Mouse (Mus musculus) thymus, postnatal 4 days (tissue): ENCODE measurements around the gene Kcnc1.

Source experiments
- DNase-seq: peaks from one replicate; pipeline ENCODE4 v3.0.0; 2021

The Kcnc1 gene

GRCm38 (mm10) chr7:46423951-46424350 lies 27.7 kb downstream of the Kcnc1 start:
- DNase-seq: no peak

- no peak for DNase-seq
These were observed 28.7 kb downstream of the Kcnc1 start for GRCm38 (mm10) chr7:46425012-46425411.

DNA sequence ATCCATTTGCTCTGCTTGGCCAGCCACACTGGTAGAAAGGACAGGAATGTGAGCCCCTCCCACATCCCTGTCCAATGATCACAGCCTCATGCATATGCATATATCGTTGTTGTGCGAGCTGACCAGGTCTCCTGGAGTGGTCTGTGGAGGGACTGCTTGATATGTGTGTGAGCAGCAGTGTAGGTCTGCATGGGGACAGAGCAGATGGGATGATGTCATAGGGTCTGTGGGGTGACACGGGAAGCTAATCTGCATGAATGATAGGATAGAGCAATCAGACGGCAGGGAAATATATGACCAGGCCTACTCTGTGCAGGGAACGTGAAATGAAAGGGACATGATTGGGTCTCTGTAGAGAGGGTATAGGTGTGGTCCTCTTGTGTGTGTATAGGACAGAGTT lies 37.6 kb downstream of the Kcnc1 start:
- no peak for DNase-seq

DNA sequence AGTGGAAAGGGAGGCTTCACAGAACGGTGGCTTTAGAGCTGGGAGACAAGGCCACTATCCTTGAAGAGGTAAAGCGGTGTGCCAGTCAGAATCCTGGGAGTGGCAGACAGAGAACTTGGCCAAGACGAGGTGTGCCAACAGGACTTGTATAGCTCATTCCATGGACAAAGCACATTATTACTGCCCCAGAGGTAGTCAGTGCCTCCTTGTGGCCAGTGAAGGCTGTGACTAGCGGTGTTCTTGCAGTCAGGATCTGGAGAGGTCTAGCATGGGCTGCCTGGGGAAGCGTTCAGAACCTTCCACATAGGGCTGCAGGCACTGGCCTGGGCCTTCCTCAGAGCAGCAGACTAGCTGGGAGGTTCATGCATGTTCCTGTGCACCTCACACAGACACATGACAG lies 39.5 kb downstream of the Kcnc1 start:
- no peak for DNase-seq

DNA sequence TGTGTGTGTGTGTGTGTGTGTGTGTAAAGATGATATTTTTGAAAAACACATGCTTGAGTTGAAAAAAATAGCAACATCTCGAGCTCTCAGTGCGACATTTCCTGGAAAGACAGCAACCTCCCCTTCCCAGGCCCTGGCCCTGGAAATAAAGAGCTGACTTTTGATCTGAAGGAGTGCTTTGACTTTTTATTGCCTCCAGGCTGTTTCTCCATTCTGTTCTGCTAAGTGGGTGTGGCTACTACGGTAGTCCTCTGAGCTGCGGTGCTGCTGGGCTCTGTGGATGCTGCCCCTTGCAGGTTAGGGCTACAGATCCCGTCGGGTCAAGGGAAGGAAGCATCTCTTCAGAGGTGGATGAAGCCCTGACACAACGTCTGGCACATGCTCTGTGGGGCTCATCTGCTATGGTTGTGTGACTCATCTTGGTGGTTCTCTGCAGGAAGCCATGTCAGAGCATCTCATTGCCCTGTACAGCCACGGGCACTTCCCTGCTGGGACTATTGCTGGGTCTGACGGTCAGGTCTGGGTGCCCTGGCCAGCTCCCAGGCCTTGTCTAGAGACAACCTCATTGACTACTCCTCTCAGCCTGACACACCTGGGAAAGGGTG lies 42.3 kb downstream of the Kcnc1 start:
- DNase-seq: no peak

GRCm38 (mm10) chr7:46443163-46443562 lies 46.9 kb downstream of the Kcnc1 start:
- no peak for DNase-seq

GRCm38 (mm10) chr7:46445896-46446295 lies 49.6 kb downstream of the Kcnc1 start:
- DNase-seq: no peak

DNA sequence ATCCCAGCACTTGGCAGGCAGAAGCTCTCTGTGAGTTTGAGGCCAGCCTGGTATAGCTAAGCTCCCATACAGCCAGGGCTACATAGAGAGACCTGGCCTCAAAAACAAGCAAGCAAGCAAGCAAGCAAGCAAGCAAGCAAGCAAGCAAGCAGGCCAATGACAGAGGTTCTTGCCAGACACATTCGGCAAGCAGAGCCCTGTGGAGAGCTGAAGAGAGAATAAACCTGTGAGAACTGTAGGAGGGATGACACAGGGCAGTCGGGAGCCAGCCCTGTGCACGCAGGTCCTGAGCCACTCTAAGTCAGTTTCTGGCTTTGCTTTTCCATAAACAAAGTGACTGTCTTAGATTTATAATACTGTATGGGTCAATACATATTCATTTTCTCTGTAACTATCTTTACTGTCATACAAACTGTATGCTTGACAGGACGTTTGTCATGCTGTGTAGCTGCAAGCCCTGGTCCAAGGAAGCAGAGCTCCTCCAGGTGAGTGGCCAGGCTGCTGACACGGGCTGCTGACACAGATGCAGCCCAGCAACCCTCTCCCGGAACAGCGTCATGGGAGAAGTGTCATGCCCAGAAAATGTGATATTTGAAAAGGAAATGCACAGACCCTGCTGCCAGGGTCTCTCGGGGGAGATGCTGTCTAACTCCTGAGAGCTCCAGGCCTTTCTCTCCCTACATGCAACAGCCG lies 51.3 kb downstream of the Kcnc1 start:
- no peak for DNase-seq

DNA sequence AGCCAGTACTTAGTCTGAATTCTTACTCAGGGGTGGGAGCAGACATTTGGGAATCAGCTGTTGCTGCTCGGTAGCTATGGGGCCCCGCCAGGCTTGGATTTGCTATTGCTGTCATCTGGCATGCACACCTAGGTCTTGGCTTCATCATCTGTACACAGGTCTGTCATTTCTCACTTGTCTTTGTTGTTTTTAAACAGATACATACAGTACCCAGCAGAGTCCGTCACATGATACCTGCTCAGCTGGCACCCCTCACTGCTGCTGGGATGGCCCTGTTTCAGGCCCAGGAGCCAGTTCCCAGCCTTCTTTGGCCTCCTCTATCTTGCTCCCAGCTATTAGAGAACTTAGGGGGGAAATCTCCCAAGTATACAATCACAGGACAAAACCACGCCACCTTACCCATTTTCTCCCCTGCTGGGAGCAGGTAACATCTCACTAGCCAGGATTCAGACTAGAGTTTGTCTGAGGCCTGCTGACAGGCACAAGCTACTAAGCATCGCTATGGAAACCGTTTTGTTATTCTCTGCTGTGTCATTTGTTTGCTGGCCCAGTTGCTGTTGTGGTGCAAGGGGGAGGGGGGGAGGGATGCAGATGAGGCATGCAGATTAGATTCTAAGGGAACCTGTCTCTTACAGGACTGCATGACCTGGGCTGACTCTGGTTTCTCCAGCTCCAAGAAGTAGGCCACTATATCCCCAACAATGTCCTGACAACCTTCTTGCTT lies 52.8 kb downstream of the Kcnc1 start:
- no peak for DNase-seq

- no peak for DNase-seq
These were observed 57.8 kb downstream of the Kcnc1 start for GRCm38 (mm10) chr7:46453930-46454679.

GRCm38 (mm10) chr7:46457889-46458288 lies 61.6 kb downstream of the Kcnc1 start:
- DNase-seq: no peak

DNA sequence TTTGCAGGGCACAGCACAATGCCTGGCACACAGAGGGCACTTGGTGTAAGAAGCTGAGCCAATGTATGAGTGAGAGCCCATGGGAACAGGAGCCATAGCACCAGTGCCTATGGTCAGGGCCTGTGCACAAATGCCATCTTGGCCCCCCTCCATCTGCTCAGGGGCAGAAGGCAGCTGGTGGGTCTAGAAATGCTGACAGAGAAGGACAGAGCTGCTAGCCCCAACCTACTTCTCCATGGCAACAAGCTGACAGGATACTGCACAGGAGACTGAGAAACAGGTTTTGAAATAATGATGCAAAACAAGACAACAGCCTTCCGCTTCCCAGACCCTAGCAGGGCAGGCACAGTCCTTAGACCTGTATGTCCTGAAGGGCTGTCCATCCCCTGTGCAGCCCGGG lies 62.9 kb downstream of the Kcnc1 start:
- no peak for DNase-seq

GRCm38 (mm10) chr7:46459605-46460245 lies 63.4 kb downstream of the Kcnc1 start:
- no peak for DNase-seq

DNA sequence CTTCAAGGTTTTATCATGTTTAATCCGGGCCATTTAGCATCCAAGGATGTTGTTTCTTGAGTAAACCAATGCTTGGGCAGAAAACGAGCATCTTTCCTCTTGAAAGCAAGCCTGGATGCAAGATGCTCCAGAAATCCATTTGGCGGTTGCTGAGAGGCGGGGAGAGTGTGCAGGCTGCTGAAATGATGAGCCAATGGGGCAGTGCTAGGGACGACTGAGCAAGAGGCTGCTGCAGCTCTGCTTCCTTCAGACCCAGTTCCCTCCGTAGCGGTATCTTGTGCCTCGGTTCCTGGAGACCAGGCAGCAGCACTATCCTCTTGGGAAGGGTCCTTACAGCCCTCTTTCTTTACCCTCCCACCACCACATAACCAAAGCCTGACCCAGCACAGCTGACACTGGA lies 66.0 kb downstream of the Kcnc1 start:
- no peak for DNase-seq

DNA sequence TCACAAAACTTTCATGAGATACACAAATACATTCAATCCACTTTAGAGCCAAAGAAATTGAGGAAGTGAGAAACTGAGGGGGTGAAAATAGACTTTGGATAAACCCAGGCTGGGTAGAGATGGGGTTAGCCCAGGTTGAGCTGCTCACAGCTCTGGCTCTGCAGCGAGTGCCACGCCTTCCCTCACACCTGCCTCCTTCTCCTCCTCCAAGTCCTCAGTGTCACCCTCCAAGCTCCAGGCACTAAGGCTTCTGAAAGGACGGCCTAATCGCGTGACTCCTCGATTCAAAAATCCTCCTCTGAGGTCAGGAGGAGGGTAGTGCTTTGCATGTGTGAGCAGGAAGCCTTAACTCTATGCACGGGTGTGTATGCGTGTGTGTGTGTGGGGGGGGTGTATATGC lies 66.8 kb downstream of the Kcnc1 start:
- DNase-seq: no peak

DNA sequence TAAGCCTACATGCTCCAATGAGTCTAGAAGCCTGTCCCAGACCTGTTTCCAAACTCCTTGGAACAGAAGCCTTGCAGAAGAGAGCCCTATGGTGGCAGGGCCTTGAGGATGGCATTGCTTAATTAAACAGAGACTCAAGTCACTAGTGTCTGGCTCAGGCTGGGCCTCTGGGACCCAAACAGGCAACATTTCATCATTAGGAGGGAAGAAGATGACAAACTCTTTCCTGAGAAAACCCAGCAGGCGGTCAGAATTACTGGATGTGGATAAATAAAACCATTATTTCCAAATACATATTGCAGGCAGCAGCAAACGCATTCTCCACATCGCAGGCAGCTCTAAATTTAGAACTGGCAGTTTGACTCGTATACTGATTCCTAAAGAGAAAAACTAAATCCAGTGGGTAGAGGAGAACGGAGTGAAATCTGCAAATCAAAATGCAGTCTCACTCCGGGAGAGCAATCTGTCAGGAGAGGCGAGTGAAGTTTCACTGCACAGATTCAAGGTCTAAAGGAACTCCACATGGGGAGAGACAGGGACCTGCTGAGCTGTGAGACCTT lies 70.2 kb downstream of the Kcnc1 start:
- DNase-seq: no peak

DNA sequence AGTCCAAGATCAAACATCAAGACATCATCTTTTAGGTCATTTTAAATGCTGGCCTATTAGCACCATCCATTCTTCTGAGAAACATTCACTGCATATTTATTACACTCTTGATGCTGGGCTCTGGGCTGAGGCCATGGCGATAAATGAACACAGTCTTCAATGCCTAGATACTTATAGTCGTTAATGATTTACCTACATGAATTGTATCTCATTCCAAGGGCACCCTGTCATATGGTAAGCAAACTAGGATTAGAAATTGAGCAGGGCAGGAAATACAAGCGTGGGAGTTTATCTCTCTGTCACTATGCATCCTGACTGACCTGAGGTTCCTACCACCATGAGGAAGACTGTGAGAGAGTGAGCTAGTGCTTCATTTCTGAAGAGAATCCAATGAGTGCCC lies 73.2 kb downstream of the Kcnc1 start:
- DNase-seq: no peak

DNA sequence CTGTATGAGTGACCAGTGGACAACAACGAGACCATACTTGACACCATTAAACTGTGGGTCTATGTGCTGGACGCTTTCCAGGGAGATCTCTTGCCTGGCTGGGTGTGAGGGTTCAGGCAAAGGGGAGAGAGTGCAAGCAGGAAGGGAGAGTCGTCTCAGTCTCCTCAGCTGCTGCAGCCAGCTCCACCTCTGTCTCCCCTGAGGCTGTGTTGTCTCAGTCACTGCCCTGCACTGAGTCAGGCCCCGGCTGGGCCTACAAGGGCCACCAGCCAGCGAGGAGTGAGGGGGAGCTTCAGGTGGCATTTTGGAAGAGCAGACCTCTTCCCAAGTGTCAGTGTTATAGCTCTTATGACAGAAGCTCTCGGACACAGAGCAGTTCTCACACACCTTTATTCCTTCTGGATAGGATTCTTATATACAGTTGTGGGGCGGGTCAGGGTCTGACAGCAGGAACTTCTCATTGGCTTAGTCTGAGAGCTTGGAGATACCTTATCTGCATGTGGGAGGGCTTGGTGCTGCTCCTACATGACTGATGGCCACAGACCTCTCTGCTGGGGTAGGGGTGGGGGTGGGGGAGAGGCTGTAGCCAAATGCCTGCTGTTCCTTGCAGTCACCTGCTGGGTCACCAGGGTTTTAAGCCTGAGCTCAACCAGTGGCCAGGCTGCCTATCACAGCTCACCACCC lies 74.9 kb downstream of the Kcnc1 start:
- no peak for DNase-seq

- DNase-seq: no peak
These were observed 76.8 kb downstream of the Kcnc1 start for GRCm38 (mm10) chr7:46473141-46473540.

- DNase-seq: no peak
These were observed 79.2 kb downstream of the Kcnc1 start for GRCm38 (mm10) chr7:46475464-46475863.

DNA sequence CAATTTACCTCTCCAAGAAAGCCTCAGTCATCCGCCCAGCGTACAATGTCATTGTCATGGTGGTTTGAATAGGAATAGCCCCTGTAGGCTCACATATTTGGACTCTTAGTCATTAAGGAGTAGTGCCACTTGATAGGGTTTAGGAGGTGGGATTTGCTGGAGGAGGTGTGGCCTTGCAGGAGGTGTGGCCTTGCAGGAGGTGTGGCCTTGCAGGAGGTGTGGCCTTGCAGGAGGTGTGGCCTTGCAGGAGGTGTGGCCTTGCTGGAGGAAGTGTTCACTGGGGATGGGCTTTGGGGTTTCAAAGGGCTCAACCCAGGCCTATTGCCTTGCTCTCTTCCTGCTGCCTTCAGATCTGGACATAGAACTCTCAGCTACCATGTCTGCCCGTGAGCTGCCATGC lies 81.2 kb downstream of the Kcnc1 start:
- no peak for DNase-seq

DNA sequence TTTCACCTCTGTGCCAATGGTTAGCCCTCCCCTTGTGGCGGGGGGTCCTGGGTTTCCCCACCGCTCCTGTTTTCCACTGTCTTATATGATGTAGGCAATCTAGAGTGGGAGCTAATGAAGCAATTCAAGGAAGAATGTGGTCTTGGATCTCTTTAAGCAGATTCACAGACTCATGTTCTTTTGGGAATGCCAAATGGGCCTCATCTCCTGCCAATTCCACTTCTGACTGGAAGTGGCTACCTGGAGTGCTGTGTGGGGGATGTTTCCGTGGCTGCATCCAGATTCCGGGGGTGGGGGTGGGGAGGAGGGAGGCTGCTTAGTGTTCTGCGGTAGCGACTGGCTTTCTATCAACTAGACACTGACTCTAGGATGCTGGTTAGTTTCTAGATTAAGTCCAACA lies 83.5 kb downstream of the Kcnc1 start:
- no peak for DNase-seq
